Mouse (Mus musculus): Measurements from ENCODE around the gene Bpifb9a.
"Not testable (repeated sequence)": the region's sequence is repeated elsewhere in the genome, so short reads cannot be mapped to it uniquely, and the experiment has no call there.

Gene Bpifb9a

GRCm38 (mm10) chr2:154257554-154257953 is at the start of gene Bpifb9a:
TSS of gene Bpifb9a (plus strand) at chr2:154257854.
- H3K36me3 ChIP-seq (ENCODE audit: control insufficient read depth, insufficient read depth, low read length, poor library complexity, severe bottlenecking); DNase-seq (ENCODE audit: low read depth, low spot score); H3K27me3 ChIP-seq (ENCODE audit: control insufficient read depth, insufficient read depth, low read length, poor library complexity, severe bottlenecking): not testable (repeated sequence)

DNA sequence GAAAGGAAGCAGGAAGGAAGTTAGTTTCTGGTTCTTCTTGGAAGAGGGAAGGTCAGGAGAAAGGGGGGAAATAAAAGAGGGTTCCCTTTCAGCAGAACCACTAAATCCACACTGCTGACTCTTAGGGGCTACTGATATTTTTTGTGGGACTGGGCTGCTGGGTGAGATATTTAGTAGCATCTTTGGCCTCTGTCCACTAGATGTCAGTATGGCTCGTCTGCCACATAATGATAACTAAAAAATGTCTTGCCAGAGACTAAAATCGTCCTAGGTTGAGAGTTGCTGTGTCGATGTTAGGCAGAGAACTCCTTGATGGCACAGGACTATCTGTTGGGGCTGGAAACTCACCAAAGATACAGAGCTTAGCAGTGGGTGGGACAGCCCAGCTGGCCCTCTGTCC is 48.5 kb upstream of the Bpifb9a start:
- Histone ChIP-seq H3K36me3 (ENCODE audit: control insufficient read depth, insufficient read depth, low read length, poor library complexity, severe bottlenecking) (no peaks in the 10 kb centered on the region), H3K27me3 (ENCODE audit: control insufficient read depth, insufficient read depth, low read length, poor library complexity, severe bottlenecking) (no peaks in the 10 kb centered on the region)
- DNase-seq (ENCODE audit: low read depth, low spot score), result no peak

DNA sequence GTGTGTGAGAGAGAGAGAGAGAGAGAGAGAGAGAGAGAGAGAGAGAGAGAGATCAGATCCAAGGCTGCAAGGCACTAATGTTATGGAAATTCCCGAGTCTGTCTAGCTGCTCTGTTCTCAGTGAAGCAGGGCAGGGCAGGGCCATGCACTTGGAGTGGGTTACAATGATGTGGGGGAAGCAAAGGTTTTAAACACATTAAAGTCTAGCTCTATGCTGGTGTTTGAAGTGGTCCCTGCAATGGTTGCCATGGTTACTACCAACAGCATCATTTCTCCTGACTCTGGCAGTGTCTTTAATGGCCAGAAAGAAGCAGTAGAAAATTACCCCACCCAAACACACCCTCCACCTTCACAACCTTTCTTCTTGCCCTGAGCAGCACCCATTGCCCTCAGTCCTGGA is 46.5 kb upstream of the Bpifb9a start:
- H3K36me3 ChIP-seq (ENCODE audit: control insufficient read depth, insufficient read depth, low read length, poor library complexity, severe bottlenecking), result no peaks in the 10 kb centered on the region
- H3K27me3 ChIP-seq (ENCODE audit: control insufficient read depth, insufficient read depth, low read length, poor library complexity, severe bottlenecking), result no peaks in the 10 kb centered on the region
- no peak for DNase-seq (ENCODE audit: low read depth, low spot score)

GRCm38 (mm10) chr2:154211881-154212280 is 45.8 kb upstream of the Bpifb9a start:
- DNase-seq (ENCODE audit: low read depth, low spot score), result no peak
- no peaks in the 10 kb centered on the region for H3K36me3 ChIP-seq (ENCODE audit: control insufficient read depth, insufficient read depth, low read length, poor library complexity, severe bottlenecking)
- H3K27me3 ChIP-seq (ENCODE audit: control insufficient read depth, insufficient read depth, low read length, poor library complexity, severe bottlenecking), result no peaks in the 10 kb centered on the region

DNA sequence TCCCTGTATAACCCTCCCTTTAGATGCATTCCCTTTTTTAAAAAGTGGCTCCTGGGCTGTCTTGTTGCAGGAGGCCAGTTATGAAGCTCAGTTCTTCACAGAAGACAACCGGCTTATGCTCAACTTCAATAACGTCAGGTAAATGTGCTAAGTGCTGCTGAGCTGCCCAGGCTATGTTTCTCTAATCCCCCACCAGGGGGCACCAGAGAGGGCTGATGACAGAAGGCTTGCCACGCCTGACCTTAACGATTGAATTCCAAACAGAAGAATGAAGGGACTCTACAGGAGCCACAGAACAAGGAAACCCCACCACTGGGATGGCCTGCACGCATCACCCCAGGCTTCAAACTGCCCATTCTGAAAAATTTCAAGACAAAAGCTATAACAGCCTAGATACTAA is 42.5 kb upstream of the Bpifb9a start:
- Histone ChIP-seq H3K27me3 (ENCODE audit: control insufficient read depth, insufficient read depth, low read length, poor library complexity, severe bottlenecking) (no peaks in the 10 kb centered on the region), H3K36me3 (ENCODE audit: control insufficient read depth, insufficient read depth, low read length, poor library complexity, severe bottlenecking) (no peaks in the 10 kb centered on the region)
- peak; percentile 67 for DNase-seq (ENCODE audit: low read depth, low spot score)

GRCm38 (mm10) chr2:154219950-154220349 is 37.7 kb upstream of the Bpifb9a start:
- DNase-seq (ENCODE audit: low read depth, low spot score), result no peak
- H3K27me3 ChIP-seq (ENCODE audit: control insufficient read depth, insufficient read depth, low read length, poor library complexity, severe bottlenecking), result no peaks in the 10 kb centered on the region
- no peaks in the 10 kb centered on the region for H3K36me3 ChIP-seq (ENCODE audit: control insufficient read depth, insufficient read depth, low read length, poor library complexity, severe bottlenecking)

DNA sequence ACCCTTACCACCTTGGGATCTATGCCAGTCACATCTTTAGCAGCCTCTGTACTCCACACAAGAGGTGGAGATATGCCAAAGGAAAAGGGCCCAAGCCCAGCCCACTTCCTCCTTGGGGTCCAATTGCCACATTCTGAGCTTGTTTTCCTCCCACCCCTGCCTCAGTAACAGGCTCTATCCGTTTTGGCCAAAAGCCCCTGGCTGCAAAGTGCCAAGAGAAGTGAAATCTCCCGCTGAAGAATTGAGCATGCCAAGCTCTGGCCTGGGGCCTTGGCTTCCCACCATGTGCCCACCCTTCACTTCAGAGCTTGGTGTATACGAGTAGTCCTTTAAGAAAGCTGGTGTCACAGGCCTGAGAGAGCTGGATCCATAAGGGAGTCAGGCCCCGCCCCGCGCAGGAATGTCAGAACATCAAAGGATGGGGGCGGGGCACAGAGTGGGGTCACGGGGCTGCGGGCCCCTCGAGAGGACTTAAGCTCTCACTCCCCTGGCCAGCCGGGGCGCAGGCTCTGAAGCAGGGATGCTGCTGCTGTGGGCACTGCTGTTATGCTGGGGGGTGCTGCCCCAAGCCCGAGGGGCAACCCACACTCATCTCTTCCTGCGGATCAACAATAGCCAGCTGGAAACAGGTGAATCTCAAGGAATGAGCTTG is 34.3 kb upstream of the Bpifb9a start, which contains the start of gene Bpifb5:
Gene Bpifb5 (plus strand): TSS at position 478 of the 652 bp plus-strand sequence.
- no peak for DNase-seq (ENCODE audit: low read depth, low spot score)
- Histone ChIP-seq H3K36me3 (ENCODE audit: control insufficient read depth, insufficient read depth, low read length, poor library complexity, severe bottlenecking) (no peaks in the 10 kb centered on the region), H3K27me3 (ENCODE audit: control insufficient read depth, insufficient read depth, low read length, poor library complexity, severe bottlenecking) (no peaks in the 10 kb centered on the region)

DNA sequence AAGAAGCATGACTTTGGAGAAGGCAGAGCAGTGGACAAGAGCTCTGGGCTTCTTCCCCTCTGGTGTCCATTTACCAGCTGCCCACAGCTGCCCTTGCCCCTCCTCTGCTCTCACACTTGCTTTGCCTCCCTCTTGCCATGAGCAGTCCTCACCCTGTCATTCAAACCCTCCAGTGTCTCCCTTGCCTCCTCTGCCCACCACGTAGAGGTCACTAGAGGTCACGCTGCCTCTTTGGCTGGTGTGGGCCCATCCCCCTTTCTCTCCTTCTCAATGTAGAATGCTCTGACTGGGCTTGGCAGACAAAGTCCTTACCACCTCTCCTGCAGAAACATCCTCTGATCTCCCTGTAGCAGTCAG is 33.8 kb upstream of the Bpifb9a start:
- no peak for DNase-seq (ENCODE audit: low read depth, low spot score)
- no peaks in the 10 kb centered on the region for H3K36me3 ChIP-seq (ENCODE audit: control insufficient read depth, insufficient read depth, low read length, poor library complexity, severe bottlenecking)
- H3K27me3 ChIP-seq (ENCODE audit: control insufficient read depth, insufficient read depth, low read length, poor library complexity, severe bottlenecking), result no peaks in the 10 kb centered on the region

- no peak for DNase-seq (ENCODE audit: low read depth, low spot score)
- Histone ChIP-seq H3K27me3 (ENCODE audit: control insufficient read depth, insufficient read depth, low read length, poor library complexity, severe bottlenecking) (no peaks in the 10 kb centered on the region), H3K36me3 (ENCODE audit: control insufficient read depth, insufficient read depth, low read length, poor library complexity, severe bottlenecking) (no peaks in the 10 kb centered on the region)
These were observed 30.7 kb upstream of the Bpifb9a start for GRCm38 (mm10) chr2:154226991-154227390.

- Histone ChIP-seq H3K36me3 (ENCODE audit: control insufficient read depth, insufficient read depth, low read length, poor library complexity, severe bottlenecking) (no peaks in the 10 kb centered on the region), H3K27me3 (ENCODE audit: control insufficient read depth, insufficient read depth, low read length, poor library complexity, severe bottlenecking) (no peaks in the 10 kb centered on the region)
- DNase-seq (ENCODE audit: low read depth, low spot score), result no peak
These were observed 29.8 kb upstream of the Bpifb9a start for GRCm38 (mm10) chr2:154227830-154228229.

GRCm38 (mm10) chr2:154233426-154233825 is 24.2 kb upstream of the Bpifb9a start:
- no peaks in the 10 kb centered on the region for H3K27me3 ChIP-seq (ENCODE audit: control insufficient read depth, insufficient read depth, low read length, poor library complexity, severe bottlenecking)
- DNase-seq (ENCODE audit: low read depth, low spot score), result no peak
- no peaks in the 10 kb centered on the region for H3K36me3 ChIP-seq (ENCODE audit: control insufficient read depth, insufficient read depth, low read length, poor library complexity, severe bottlenecking)

- H3K36me3 ChIP-seq (ENCODE audit: control insufficient read depth, insufficient read depth, low read length, poor library complexity, severe bottlenecking), result no peaks in the 10 kb centered on the region
- no peaks in the 10 kb centered on the region for H3K27me3 ChIP-seq (ENCODE audit: control insufficient read depth, insufficient read depth, low read length, poor library complexity, severe bottlenecking)
- DNase-seq (ENCODE audit: low read depth, low spot score), result no peak
These were observed 16.9 kb upstream of the Bpifb9a start for GRCm38 (mm10) chr2:154240771-154241170.

DNA sequence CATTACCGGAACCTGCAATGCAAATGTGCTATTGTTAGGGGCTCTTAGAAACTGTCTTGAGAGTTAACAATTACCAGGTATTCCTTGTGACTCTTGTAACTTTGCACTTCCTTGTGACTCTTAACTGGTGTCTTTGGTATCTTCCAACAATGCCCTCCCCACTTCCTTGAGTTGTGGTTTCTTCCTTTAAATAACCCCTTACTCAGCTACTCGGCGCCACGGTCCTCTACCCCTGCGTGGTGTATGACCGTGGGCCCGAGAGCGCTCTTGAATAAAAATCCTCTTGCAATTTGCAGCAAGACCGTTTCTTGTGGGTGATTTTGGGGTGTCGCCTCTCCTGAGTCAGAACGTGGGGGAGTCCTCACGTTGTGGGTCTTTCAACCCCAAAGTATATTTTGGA is 14.9 kb upstream of the Bpifb9a start:
- H3K27me3 ChIP-seq (ENCODE audit: control insufficient read depth, insufficient read depth, low read length, poor library complexity, severe bottlenecking); H3K36me3 ChIP-seq (ENCODE audit: control insufficient read depth, insufficient read depth, low read length, poor library complexity, severe bottlenecking); DNase-seq (ENCODE audit: low read depth, low spot score): not testable (repeated sequence)

- no peak for DNase-seq (ENCODE audit: low read depth, low spot score)
- H3K27me3 ChIP-seq (ENCODE audit: control insufficient read depth, insufficient read depth, low read length, poor library complexity, severe bottlenecking), result no peaks in the 10 kb centered on the region
These were observed 14.2 kb upstream of the Bpifb9a start for GRCm38 (mm10) chr2:154243356-154244036.

DNA sequence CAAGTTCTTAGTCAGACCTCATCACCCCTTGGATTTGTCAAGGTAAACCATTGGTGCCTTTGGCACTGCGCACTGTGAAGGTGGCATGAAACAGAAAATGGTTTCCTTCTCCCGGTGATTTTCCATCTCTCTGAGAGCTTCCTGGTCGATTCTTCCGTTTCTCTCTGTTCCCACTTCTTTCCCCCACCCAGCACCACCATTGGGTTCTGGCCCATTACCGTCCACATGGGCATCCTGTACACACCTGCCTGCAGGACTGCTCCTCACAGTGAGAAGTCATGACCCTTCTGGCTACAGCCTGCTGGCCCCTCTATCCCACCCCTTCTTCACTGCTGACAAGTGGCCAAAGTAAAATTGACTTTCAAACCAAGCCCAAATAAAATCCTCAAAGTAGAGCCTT is 12.3 kb upstream of the Bpifb9a start:
- no peaks in the 10 kb centered on the region for H3K36me3 ChIP-seq (ENCODE audit: control insufficient read depth, insufficient read depth, low read length, poor library complexity, severe bottlenecking)
- no peak for DNase-seq (ENCODE audit: low read depth, low spot score)
- no peaks in the 10 kb centered on the region for H3K27me3 ChIP-seq (ENCODE audit: control insufficient read depth, insufficient read depth, low read length, poor library complexity, severe bottlenecking)

More at GRCm38 (mm10) chr2:154243356-154244036, 14.2 kb upstream of the Bpifb9a start:
- H3K36me3 ChIP-seq (ENCODE audit: control insufficient read depth, insufficient read depth, low read length, poor library complexity, severe bottlenecking), result no peaks in the 10 kb centered on the region

GRCm38 (mm10) chr2:154255254-154255653 is 2.4 kb upstream of the Bpifb9a start:
- not testable (repeated sequence) for H3K36me3 ChIP-seq (ENCODE audit: control insufficient read depth, insufficient read depth, low read length, poor library complexity, severe bottlenecking); H3K27me3 ChIP-seq (ENCODE audit: control insufficient read depth, insufficient read depth, low read length, poor library complexity, severe bottlenecking); DNase-seq (ENCODE audit: low read depth, low spot score)
